Mouse (Mus musculus): Measurements from ENCODE around the gene Pak7. TPM values are rescaled to one million over a fixed set of nuclear protein-coding genes. Genes with fewer than 3 reads are reported as not detected.
A peak's percentile ranks its signal among the peaks of the same experiment; 100 is the strongest.

The Pak7 gene
- 33.0 and 34.7 TPM in 2 replicates for polyA plus RNA-seq (2015; fragmentation: Nextera tagmentation; extraction: Ambion mirVana)

DNA sequence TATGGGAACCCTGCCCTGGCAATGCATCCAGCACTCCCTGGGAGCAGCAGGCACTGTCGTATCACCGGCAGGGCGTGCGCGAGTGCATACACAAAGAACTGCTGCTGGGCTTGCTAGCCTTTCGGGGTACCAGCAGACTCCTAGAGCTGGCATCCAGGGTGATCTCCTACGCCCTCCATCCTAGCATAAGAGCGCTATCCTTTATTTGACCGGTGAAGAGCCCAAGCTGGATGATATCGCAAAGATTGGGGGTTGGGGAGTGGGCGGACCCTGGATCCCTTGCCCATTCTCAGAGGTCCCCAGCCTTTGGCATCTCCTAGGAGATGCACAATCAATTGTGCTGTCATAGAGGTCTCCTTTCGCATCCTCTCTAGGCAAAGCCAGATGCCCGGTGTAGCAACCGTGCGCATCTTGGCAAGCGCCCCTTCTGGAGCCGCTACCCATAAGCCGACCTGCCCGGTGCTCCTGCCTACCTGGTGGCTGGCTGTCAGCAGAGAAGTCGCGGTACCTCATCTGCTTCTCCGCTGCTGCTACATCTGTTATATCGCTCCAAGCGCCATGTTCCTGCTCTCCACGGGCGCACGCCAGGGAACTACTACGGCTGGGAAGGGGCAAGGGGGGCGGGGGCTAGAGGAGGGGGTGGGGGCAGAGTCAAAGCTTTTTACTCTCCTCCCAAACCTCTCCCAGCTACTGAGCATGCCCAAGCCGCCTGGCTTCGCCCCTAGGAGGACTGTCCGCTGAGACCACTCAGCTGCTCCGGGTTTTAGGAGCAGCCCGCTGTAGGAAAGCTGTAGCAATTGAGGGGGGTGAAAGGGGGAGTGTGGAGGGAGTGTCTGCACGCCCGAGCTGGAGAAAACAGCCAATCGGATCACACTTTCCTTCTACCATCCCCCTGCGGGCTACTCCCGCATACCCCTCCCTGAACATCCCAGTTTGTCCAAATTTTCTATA is at the start of gene Pak7:
Pak7 (minus strand) TSS at position 787 of the 951 bp plus-strand sequence.
- 0 out of 2 replicates have a peak, but pooled peaks cover 2% of the 10 kb centered on the region for H3K4me1 ChIP-seq (replicated peaks; ENCODE audit: control insufficient read depth, insufficient read depth, low read length)
- H3K27ac ChIP-seq (ENCODE audit: low read length): peak within 1 kb of the TSS; percentile 91
- no peaks in the 10 kb centered on the region for H3K9me3 ChIP-seq (ENCODE audit: control insufficient read depth, low read length)
- peak; percentile 98 for ATAC-seq
- H3K4me3 ChIP-seq (replicated peaks; ENCODE audit: low read length): peak within 1 kb of the TSS; percentile 71
- peak within 1 kb of the TSS; percentile 64 for H3K4me2 ChIP-seq (ENCODE audit: low read length)
- H3K36me3 ChIP-seq (ENCODE audit: control insufficient read depth, insufficient read depth): no peaks in the 10 kb centered on the region
- under 1% methylated on average over 39 of the region's 39 CpGs for WGBS
- no peaks in the 10 kb centered on the region for H3K27me3 ChIP-seq (replicated peaks; ENCODE audit: control insufficient read depth, insufficient read depth, low read length)
- peak within 1 kb of the TSS; percentile 88 for H3K9ac ChIP-seq (replicated peaks; ENCODE audit: low read depth, low read length)

DNA sequence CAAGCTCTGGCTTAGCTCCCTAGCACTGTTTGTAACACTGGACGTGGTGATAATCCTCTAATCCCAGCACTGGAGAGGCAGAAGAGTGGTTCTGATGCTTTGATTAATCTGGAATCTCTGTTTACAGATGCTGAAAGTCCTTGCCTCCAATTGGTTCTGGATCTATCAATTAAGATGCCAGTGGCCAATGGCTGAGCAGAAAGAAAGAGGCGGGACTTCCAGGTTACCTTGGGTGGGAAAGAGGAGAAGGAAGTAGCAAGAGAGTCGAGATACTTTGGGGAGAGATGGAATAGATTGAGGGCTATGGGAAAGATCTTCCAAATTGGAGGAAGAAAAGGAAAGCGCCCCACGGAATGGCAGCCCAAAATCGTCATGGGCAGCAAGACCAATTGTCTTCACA is 37.8 kb upstream of the Pak7 start:
- 81% methylated on average over 6 of the region's 6 CpGs for WGBS
- no peak for ATAC-seq
- H3K27ac ChIP-seq (ENCODE audit: low read length): no peak overlapping the region
- no peaks in the 10 kb centered on the region for H3K36me3 ChIP-seq (ENCODE audit: control insufficient read depth, insufficient read depth)
- H3K27me3 ChIP-seq (replicated peaks; ENCODE audit: control insufficient read depth, insufficient read depth, low read length): no peaks in the 10 kb centered on the region
- no peak overlapping the region for H3K9ac ChIP-seq (replicated peaks; ENCODE audit: low read depth, low read length)
- H3K9me3 ChIP-seq (ENCODE audit: control insufficient read depth, low read length): no peaks in the 10 kb centered on the region
- no peak overlapping the region for H3K4me2 ChIP-seq (ENCODE audit: low read length)
- H3K4me3 ChIP-seq (replicated peaks; ENCODE audit: low read length): no peak overlapping the region
- H3K4me1 ChIP-seq (replicated peaks; ENCODE audit: control insufficient read depth, insufficient read depth, low read length): no peaks in the 10 kb centered on the region

DNA sequence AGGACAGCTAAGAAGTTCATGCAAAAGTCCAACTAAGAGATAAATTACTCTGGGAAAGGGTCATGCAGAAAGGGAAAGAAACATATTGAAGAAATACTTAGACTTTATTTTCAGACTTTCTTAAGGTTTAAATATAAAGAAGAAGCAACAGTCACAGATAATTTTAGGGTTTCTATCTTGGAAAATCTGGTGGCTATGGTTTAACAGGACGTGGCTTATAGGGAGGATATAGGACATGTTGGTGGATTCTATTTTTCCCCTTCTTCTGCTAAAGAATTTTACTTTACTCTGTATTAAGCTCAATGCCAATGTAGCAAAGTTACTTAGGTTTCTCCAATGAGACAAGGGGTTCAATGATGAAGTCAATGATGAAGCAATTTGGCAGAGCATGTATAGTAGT is 31.8 kb upstream of the Pak7 start:
- no peak for ATAC-seq
- Histone ChIP-seq H3K27ac (ENCODE audit: low read length) (no peak overlapping the region), H3K9me3 (ENCODE audit: control insufficient read depth, low read length) (no peaks in the 10 kb centered on the region), H3K9ac (replicated peaks; ENCODE audit: low read depth, low read length) (no peak overlapping the region), H3K4me3 (replicated peaks; ENCODE audit: low read length) (no peak overlapping the region), H3K36me3 (ENCODE audit: control insufficient read depth, insufficient read depth) (no peaks in the 10 kb centered on the region), H3K4me1 (replicated peaks; ENCODE audit: control insufficient read depth, insufficient read depth, low read length) (no peaks in the 10 kb centered on the region), H3K4me2 (ENCODE audit: low read length) (no peak overlapping the region), H3K27me3 (replicated peaks; ENCODE audit: control insufficient read depth, insufficient read depth, low read length) (no peaks in the 10 kb centered on the region)
- WGBS: 80% methylated on average over 1 of the region's 1 CpGs

DNA sequence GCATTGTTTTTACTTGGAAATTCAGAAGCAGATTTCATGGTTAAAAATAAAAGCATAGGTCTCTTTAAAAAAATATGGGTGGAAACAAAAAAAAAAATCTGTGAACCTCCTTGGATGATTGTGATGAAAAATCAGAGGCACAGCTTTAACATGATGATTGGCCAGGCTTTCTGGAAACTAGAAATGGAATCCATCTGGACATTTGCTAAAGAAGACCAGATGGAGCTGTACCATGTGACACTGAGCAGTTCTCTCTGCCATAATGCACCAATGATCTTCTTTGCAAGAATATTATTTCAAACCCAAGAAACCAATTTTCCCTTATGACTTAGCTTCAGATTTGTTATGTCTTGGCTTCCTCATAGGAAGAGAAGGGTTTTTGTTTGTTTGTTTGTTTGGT is 28.6 kb upstream of the Pak7 start:
- H3K36me3 ChIP-seq (ENCODE audit: control insufficient read depth, insufficient read depth): no peaks in the 10 kb centered on the region
- no peak for ATAC-seq
- H3K9ac ChIP-seq (replicated peaks; ENCODE audit: low read depth, low read length): no peak overlapping the region
- H3K27me3 ChIP-seq (replicated peaks; ENCODE audit: control insufficient read depth, insufficient read depth, low read length): no peaks in the 10 kb centered on the region
- H3K9me3 ChIP-seq (ENCODE audit: control insufficient read depth, low read length): no peaks in the 10 kb centered on the region
- no peak overlapping the region for H3K4me2 ChIP-seq (ENCODE audit: low read length)
- no peak overlapping the region for H3K4me3 ChIP-seq (replicated peaks; ENCODE audit: low read length)
- no peak overlapping the region for H3K27ac ChIP-seq (ENCODE audit: low read length)
- H3K4me1 ChIP-seq (replicated peaks; ENCODE audit: control insufficient read depth, insufficient read depth, low read length): no peaks in the 10 kb centered on the region

DNA sequence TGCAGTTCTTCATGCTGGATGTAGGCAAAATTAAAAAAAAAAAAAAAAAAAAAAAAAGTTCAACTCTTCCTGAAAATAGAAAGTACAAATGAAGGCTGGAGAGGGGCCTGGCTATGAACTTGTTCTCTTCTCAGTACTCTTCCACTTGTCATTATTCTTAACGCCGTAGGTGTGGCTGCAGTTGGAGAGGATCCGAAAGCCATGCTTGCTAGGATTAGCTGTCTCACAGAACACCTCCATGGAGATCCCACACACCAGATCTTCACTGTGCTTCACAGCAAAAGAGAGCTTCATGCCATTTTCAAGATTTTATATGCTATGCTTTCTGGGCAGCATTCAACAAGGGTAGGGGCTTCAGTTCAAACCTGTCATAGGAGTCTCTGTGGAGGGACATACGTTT is 14.8 kb upstream of the Pak7 start:
- Histone ChIP-seq H3K27ac (ENCODE audit: low read length) (no peak overlapping the region), H3K4me2 (ENCODE audit: low read length) (no peak overlapping the region), H3K27me3 (replicated peaks; ENCODE audit: control insufficient read depth, insufficient read depth, low read length) (no peaks in the 10 kb centered on the region), H3K9ac (replicated peaks; ENCODE audit: low read depth, low read length) (no peak overlapping the region), H3K4me3 (replicated peaks; ENCODE audit: low read length) (no peak overlapping the region), H3K9me3 (ENCODE audit: control insufficient read depth, low read length) (no peaks in the 10 kb centered on the region), H3K36me3 (ENCODE audit: control insufficient read depth, insufficient read depth) (no peaks in the 10 kb centered on the region), H3K4me1 (replicated peaks; ENCODE audit: control insufficient read depth, insufficient read depth, low read length) (no peaks in the 10 kb centered on the region)
- WGBS: 87% methylated on average over 4 of the region's 4 CpGs
- ATAC-seq: no peak

DNA sequence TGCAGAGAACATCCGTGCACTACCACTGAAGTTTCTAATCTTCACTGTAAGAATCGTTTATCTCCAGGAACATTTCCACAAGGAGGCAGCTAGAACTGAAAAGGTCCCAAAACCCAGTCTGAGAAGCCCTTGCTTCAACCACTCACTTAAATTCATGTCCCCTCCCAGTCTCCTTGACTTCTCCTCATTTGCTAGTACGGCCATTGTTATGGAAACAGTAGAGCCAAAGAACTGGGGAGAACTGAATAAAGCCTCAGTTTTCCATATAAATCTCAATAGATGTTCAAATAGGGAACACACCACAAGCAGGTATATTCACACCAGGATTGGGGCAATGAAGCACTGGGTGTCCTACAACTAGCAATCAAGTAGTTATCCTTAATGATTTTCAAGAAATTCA is 12.4 kb downstream of the Pak7 start:
- ATAC-seq: no peak
- H3K4me2 ChIP-seq (ENCODE audit: low read length): no peak overlapping the region
- H3K27ac ChIP-seq (ENCODE audit: low read length): no peak overlapping the region
- no peaks in the 10 kb centered on the region; the same call in 1 of the 2 replicates for H3K4me1 ChIP-seq (replicated peaks; ENCODE audit: control insufficient read depth, insufficient read depth, low read length)
- no peaks in the 10 kb centered on the region for H3K9me3 ChIP-seq (ENCODE audit: control insufficient read depth, low read length)
- no peak overlapping the region for H3K9ac ChIP-seq (replicated peaks; ENCODE audit: low read depth, low read length)
- H3K36me3 ChIP-seq (ENCODE audit: control insufficient read depth, insufficient read depth): no peaks in the 10 kb centered on the region
- WGBS: 52% methylated on average over 3 of the region's 3 CpGs
- no peaks in the 10 kb centered on the region for H3K27me3 ChIP-seq (replicated peaks; ENCODE audit: control insufficient read depth, insufficient read depth, low read length)
- H3K4me3 ChIP-seq (replicated peaks; ENCODE audit: low read length): no peak overlapping the region

DNA sequence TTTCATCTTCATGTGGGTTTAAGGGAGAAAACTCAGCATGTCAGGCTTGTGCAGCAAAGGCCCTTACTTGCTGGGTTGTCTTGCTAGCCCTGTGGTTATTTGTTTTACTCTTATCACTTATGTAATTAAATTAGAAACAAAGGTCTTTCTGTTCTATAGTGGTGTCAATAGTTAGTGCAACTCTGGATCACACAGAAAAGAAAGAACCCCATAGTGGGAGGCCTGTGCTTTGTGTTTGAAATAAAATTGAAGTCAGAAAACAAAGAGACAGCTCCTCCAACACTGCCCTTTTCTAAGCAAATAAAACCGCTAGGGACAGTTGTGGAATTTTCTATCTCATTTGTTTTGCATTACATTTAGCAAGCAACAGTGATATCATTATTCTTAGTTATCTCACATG is 15.4 kb downstream of the Pak7 start:
- Histone ChIP-seq H3K9ac (replicated peaks; ENCODE audit: low read depth, low read length) (no peak overlapping the region), H3K9me3 (ENCODE audit: control insufficient read depth, low read length) (no peaks in the 10 kb centered on the region), H3K27ac (ENCODE audit: low read length) (no peak overlapping the region), H3K4me1 (replicated peaks; ENCODE audit: control insufficient read depth, insufficient read depth, low read length) (no peaks in the 10 kb centered on the region; the same call in 1 of the 2 replicates), H3K4me2 (ENCODE audit: low read length) (no peak overlapping the region), H3K27me3 (replicated peaks; ENCODE audit: control insufficient read depth, insufficient read depth, low read length) (no peaks in the 10 kb centered on the region), H3K36me3 (ENCODE audit: control insufficient read depth, insufficient read depth) (no peaks in the 10 kb centered on the region), H3K4me3 (replicated peaks; ENCODE audit: low read length) (no peak overlapping the region)
- 46% methylated on average over 1 of the region's 1 CpGs for WGBS
- ATAC-seq: no peak

DNA sequence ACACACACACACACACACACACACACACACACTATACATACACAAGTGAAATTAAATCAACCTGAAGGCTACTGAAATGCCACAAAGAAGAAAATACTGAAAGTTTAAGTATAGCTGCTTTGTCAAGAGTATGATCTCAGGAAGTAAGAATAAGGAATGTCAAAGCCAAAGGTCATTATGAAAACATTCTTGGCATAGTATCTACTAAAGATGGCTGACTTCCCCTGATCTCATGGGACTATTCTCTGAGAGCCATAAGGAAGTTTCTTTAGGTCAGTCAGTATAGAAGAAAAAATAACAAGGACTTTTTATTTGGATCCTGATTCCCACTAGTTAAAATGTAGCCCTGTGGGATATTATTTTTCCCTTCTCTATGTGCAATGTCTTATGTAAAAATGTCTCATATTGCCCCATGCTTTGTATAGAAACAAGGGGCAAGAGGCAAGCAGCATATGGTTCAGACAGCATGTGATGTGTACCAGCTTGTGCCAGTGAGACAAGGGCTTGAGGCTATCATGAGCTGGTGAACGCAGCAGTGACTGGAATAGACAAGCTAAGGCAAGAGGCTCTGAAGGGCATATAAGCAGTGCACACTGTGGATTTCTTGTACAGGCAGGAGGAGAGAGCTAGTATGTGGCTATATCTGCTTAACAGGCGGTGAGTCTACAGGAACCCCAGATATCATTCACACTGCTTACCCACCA is 36.2 kb downstream of the Pak7 start:
- Histone ChIP-seq H3K4me2 (ENCODE audit: low read length) (no peak overlapping the region), H3K36me3 (ENCODE audit: control insufficient read depth, insufficient read depth) (no peaks in the 10 kb centered on the region), H3K27me3 (replicated peaks; ENCODE audit: control insufficient read depth, insufficient read depth, low read length) (no peaks in the 10 kb centered on the region), H3K4me3 (replicated peaks; ENCODE audit: low read length) (no peak overlapping the region), H3K4me1 (replicated peaks; ENCODE audit: control insufficient read depth, insufficient read depth, low read length) (no peaks in the 10 kb centered on the region), H3K9ac (replicated peaks; ENCODE audit: low read depth, low read length) (no peak overlapping the region), H3K27ac (ENCODE audit: low read length) (no peak overlapping the region), H3K9me3 (ENCODE audit: control insufficient read depth, low read length) (no peaks in the 10 kb centered on the region)
- ATAC-seq: no peak
- 82% methylated on average over 2 of the region's 2 CpGs for WGBS

DNA sequence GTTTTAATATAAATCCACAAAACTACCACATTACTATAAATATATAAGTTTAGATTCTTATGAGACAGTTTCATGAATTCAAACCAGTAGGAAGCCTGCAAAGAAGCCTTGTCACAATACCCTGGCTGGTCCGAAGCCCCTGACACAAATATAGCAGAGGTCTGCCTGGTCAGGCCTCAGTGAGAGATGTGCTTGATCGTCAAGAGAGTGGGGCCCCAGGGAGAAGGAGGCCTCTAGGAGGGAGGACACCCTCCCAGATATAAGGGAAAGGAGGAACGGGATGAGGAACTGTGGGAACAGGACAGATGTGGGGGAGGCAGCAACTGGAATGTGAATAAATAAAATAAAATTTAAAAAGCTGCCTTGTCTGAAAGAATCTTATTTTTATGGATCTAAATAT is 37.3 kb downstream of the Pak7 start:
- Histone ChIP-seq H3K36me3 (ENCODE audit: control insufficient read depth, insufficient read depth) (no peaks in the 10 kb centered on the region), H3K4me3 (replicated peaks; ENCODE audit: low read length) (no peak overlapping the region), H3K4me2 (ENCODE audit: low read length) (no peak overlapping the region), H3K9ac (replicated peaks; ENCODE audit: low read depth, low read length) (no peak overlapping the region), H3K4me1 (replicated peaks; ENCODE audit: control insufficient read depth, insufficient read depth, low read length) (no peaks in the 10 kb centered on the region), H3K27ac (ENCODE audit: low read length) (no peak overlapping the region), H3K9me3 (ENCODE audit: control insufficient read depth, low read length) (no peaks in the 10 kb centered on the region), H3K27me3 (replicated peaks; ENCODE audit: control insufficient read depth, insufficient read depth, low read length) (no peaks in the 10 kb centered on the region)
- WGBS: 66% methylated on average over 3 of the region's 3 CpGs
- no peak for ATAC-seq
